Mouse (Mus musculus) regulatory T cell (primary cell): ENCODE measurements around the gene Sulf2.

Experiments
- in situ Hi-C: fragments of 300-600 bp; cut with MboI, MseI; formaldehyde crosslinking; loops from one replicate; pipeline ENCODE4 v1.15.1; 2025; ENCODE audit warnings: high pct_unique_total_duplicates

Gene Sulf2

DNA sequence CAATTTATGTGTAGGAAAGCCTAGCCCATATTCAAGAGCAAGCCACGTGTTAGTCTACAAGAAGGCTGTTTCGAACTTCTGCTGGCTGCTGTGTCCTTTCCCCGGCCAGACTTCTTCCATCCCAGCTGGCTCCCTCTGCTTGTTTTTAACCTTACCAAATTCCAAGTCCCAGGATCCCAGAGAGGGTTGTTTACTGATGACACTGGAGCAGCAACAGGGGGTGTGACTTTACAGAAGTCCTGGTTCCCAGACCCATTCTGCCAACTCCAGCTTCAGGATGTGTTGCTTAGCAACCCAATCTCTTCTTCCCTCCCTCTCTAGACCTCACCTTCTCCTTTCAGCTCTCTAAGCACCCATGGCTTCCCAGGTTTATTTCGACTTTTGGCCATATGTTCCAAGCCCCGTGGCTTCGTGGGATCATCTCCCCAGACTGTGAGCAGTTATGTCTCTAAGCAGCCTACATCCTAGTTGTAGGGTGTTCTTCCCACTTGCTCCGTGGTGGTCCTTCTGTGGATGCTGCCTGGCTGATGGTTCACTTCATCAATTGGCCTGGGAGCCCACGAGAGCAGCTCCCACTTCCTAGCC, 20.2 kb upstream of the Sulf2 start:
- in situ Hi-C loops, result no loop called here

DNA sequence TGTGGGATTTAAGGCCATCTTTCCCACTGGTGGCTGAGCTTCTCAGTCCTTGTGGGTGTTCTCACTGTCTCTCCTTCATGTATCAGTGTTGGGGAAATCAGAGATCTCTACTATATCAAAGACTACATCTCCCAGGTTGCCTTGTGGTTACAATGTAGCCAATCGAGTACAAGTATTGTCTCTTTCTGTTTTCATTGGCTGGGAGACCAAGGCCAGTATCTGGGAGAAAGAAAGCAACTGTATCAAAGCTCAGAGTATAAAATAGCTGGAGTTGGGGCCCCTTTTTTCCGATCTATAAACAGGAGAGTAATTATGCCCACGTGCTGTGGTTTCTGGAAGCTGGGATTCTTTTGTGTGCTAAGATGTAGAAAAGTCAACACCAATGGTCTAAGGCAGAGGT, 19.7 kb upstream of the Sulf2 start:
- in situ Hi-C loops, result no loop called here

DNA sequence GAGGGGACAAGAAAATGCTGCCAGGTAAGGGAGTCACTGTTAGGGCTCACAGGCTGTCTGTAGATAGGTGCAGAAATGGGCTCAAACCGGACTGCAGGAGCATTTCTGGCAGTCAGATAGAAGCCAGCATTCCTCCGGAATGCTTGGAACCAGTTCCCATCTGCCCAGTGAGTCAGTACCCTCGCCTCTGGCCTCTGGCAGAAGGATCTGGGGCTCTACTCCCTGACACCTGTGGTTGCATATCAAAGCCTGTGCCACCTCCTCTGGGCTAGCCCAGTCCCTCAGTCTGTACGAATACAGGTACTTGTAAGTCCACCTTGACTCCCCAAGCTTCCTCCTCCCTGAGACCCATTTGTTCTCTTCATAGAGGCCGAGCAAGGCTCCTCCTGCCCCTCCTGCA, 17.7 kb upstream of the Sulf2 start:
- in situ Hi-C loops, result no loop called here

GRCm38 (mm10) chr2:166170173-166170572, 14.7 kb upstream of the Sulf2 start:
- in situ Hi-C loops, result no loop called here

DNA sequence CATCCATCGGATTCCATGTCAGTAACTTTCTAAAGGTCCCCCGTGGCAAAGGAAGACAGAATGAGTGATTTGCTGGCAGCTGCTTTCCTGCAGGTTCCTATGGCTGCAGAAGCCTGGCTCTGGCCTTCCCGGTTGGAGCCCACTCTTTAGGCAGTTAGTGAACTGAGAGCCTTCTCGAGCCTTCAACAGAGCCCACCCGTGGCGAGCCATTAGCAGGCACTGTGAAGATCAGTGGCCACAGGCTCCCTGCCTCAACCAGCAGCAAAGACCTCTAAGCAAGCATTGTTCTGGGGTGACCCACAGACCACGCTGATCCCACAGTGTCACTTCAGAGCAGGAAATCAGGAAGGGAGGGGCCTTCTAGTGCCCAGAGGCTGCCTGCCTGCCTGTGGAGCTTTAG, 13.4 kb upstream of the Sulf2 start:
- in situ Hi-C loops, result no loop called here

GRCm38 (mm10) chr2:166167387-166167786, 11.9 kb upstream of the Sulf2 start:
- in situ Hi-C loops, result no loop called here

- in situ Hi-C loops, result no loop called here
Measured at GRCm38 (mm10) chr2:166165396-166165795, 9.9 kb upstream of the Sulf2 start.

- in situ Hi-C loops, result no loop called here
Measured at GRCm38 (mm10) chr2:166164601-166165000, 9.1 kb upstream of the Sulf2 start.

GRCm38 (mm10) chr2:166163917-166164316, 8.5 kb upstream of the Sulf2 start:
- in situ Hi-C loops, result no loop called here

- in situ Hi-C loops, result no loop called here
Measured at GRCm38 (mm10) chr2:166163252-166163651, 7.8 kb upstream of the Sulf2 start.

DNA sequence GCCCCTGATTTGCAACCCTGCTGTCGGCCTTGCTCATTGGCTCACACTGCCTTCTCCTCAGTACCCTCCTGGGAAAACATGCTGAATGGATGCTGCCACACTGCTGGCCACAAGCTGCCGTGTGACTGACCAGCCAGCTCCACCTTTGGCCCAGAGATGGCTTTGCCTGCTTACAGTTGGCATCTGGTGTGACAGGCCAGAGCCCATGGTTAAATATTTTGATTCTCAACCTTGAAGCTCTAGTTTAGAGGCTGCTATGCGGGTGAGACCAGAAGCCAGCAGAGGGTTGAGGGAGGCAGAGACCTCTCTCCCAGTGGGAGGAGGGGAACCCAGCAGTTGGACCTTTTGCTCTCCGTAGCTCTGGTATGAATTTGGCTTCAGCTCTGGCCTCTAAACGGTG, 6.7 kb upstream of the Sulf2 start:
- in situ Hi-C loops, result no loop called here

DNA sequence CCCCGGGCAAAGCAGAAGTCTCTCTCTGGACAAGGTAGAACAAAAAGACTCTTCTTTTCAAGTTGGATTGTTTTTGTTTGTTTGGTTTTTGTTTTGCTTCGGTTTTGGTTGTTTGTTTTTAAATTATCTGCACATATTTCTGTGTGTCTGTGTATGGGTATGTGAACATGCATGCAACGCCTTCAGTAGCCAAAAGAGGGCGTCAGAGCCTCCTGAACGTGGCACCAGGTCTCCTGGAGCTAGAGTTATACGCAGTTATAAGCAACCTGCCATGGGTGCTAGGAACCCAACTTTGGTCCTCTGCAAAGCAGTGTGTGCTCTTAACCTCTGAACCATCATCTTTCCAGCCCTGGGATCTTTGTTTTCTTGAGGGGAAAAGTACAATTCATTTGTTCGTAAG, 3.8 kb upstream of the Sulf2 start:
- in situ Hi-C loops, result no loop called here

DNA sequence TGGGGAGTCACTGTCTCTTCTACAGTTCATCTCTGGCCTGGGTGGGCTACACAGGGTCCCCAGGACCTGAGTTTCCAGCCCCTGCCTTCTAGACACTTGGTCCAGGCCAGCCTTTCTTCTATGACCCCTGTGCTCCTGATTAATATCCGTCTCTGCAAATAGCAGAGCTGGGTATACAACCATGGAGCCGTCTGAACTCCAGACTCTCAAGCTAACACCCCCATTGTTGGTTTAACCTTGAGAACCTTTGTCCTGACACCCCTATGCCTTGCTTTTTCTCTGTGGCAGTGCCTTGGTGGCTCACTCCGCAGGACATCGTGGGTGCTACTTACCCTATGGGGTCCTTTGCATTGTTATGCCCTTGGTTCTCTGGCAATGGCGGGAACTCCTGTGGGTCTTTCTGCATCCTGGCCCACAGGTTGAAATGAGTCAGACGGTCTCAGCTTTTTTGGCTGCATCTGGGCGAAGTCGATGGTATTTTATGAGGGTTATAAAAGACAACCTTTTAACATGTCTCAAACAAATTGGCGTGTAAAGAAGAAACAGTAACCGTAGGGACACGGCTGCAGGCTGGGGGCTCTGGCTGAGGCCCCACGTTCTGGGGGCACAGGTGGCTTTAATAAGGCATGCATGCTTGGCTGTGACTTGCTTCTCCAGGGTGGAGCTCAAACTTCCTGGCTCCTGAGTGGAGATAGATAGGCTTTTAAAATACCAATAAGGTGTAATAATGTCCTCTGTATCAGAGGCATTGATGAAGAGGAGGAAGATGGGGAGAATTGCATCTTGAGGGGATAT, 2.5 kb upstream of the Sulf2 start:
- in situ Hi-C loops, result no loop called here

DNA sequence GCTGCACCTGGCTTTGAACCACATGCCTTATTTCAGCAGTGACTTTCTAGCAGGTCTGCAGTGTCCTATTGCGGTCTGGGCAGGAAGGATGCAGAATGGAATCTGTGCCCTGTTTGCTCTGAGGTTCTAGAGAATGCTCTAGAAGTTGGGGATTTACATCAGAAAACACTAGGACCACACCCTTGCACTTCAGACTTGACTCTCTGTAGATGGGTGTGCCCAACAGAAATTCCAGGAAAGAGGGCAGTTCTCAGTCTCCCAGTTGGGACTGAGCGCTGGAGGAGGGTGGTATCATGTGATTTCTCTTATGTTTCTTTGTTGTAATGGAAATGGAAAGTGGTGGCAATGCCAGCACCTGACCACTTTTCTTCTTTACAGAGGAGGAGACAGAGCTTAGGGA, 1.7 kb upstream of the Sulf2 start:
- in situ Hi-C loops, result no loop called here

- in situ Hi-C loops, result no loop called here
Measured at GRCm38 (mm10) chr2:166156122-166156521, 659 bp upstream of the Sulf2 start.

DNA sequence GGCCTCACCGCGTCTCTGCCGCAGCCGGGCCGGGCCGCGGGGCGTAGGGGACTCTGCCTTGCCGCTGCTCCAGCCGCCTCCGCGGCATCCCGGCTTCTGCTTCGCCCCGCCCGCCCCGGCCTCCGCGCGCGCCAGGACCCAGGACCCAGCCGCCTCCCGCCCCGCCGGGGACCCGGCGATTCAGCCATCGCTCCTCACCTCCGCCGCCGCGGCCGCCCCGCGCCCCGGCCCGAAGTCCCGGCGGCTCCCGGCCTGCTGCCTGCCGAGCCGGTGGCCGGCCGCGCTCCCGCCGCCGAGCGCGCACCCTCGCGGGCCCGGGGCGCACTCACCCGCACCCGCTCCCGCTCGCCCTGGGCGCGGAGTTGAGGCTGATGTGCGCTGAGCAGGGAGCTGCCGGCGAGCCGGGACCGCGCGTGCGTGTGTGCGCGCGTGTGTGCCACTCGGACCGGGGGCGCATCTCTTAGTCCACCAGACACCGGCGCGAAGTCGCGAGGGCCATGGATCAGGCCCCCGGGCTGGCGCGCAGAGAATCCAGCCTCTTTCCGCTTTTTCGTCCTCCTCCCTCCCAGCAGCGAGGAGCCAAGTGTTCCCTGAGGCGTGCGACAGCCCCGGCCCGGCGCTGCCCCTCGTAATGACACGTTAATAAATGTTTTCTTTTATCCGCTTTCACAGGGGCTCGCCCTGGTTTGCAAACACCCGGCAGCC, 562 bp downstream of the Sulf2 start:
- in situ Hi-C loops, result no loop called here

GRCm38 (mm10) chr2:166153891-166154711, 1.4 kb downstream of the Sulf2 start:
- in situ Hi-C loops, result no loop called here

- in situ Hi-C loops, result no loop called here
Measured at GRCm38 (mm10) chr2:166153399-166153793, 2.1 kb downstream of the Sulf2 start.

DNA sequence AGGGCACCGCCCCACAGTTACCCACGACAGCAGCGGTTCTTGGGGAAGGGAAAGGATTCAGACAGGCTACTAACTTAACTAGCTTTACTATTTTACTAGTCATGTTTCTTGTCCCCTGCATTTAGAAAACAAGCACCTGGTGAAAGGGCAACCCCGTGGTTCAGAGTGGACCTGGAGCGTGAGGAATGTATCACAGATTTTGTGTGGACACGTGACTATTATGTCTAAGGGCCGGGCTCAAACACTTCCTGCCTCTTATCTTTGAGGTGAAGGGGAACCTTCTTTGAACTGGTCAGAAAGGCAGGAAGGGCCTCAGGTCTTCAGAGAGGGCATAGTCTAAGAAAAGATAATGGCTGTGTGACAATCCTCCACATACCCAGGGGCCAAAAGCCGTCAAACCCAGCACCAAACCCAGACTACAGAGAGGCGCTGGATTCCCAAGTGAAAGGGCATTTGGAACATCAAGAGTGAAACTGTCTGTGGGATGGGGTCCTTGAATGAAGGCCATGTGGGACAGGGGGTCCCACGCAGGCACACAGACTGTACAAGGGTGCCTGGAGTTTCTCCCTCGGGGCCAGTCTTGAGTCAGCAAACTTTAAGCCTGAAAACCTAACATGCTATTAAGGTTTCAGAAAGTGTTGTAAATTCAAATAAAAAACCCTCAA, 2.6 kb downstream of the Sulf2 start:
- in situ Hi-C loops, result no loop called here

GRCm38 (mm10) chr2:166151510-166152473, 3.7 kb downstream of the Sulf2 start:
- in situ Hi-C loops, result no loop called here
